Mouse (Mus musculus) stomach, postnatal 0 days (tissue): Measurements from ENCODE around the gene Lrwd1.
"Not testable (repeated sequence)": the region's sequence is repeated elsewhere in the genome, so short reads cannot be mapped to it uniquely, and the experiment has no call there.

Experiments used
- CTCF ChIP-seq: IDR thresholded peaks from 2 replicates; pipeline ENCODE4 v1.5.1; 2016; ENCODE audit warnings: antibody characterized with exemption, low read depth, mild to moderate bottlenecking, moderate library complexity
- EP300 ChIP-seq: optimal IDR thresholded peaks from 2 replicates; pipeline ENCODE3; 2016; ENCODE audit warnings: antibody characterized with exemption

GRCm38 (mm10) chr5:136149134-136149576 is 13.3 kb upstream of the Lrwd1 start:
- not testable (repeated sequence) for TF ChIP-seq EP300, CTCF
